In the genomic region with DNA sequence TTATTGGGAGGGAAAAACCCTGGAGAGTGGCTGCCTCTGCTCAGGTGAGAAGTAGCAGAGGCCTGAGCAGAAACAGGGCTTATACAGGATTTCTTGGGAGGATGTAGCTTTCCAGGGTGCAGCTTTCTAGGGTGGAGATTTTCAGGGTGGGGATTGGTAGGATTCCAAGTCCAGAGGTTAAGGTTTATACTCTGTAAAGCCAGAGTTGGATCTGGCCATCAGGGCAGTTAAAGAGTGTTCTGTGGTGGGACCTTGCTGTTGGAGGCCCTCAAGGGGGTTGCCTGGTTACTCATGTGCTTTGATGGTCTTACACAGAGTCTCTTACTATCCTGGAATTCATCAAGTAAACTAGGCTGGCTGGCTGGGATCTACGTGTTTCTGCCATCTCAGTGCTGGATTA, we compare ENCODE assay signal across 17 mouse cellular contexts.
"Had no signal": no experiment of that assay in that cellular context is flagged by ENCODE, and none has a peak within 500 bp of the region (broad histone marks: within the 10 kb centered on the region; RNA-seq: fewer than 3 reads in every experiment).

No protein-coding gene starts in this region.

- H3K9ac ChIP-seq: limb, embryonic 13.5 days; liver, embryonic 12.5 days; liver, embryonic 15.5 days; lung, embryonic 15.5 days; midbrain, embryonic 13.5 days had no signal

- H3K36me3 ChIP-seq: limb, embryonic 10.5 days; limb, embryonic 13.5 days; liver, embryonic 12.5 days; liver, embryonic 15.5 days; lung, embryonic 15.5 days; midbrain, embryonic 10.5 days; midbrain, embryonic 13.5 days had no signal

- H3K4me1 ChIP-seq: limb, embryonic 13.5 days; liver, embryonic 12.5 days; liver, embryonic 15.5 days; lung, embryonic 15.5 days; midbrain, embryonic 13.5 days had no signal

- H3K27ac ChIP-seq: kidney, postnatal 0 days; limb, embryonic 10.5 days; limb, embryonic 13.5 days; liver, embryonic 12.5 days; liver, embryonic 15.5 days; lung, embryonic 15.5 days; midbrain, embryonic 10.5 days; midbrain, embryonic 13.5 days; stomach, postnatal 0 days had no signal

- H3K4me3 ChIP-seq: limb, embryonic 10.5 days; limb, embryonic 13.5 days; liver, embryonic 12.5 days; liver, embryonic 15.5 days; lung, embryonic 15.5 days; megakaryocyte, embryonic 14.5 days; midbrain, embryonic 10.5 days; midbrain, embryonic 13.5 days had no signal

- ATAC-seq: liver, embryonic 12.5 days; midbrain, embryonic 13.5 days; midbrain, embryonic 16.5 days had no signal

- H3K27me3 ChIP-seq: limb, embryonic 13.5 days; liver, embryonic 12.5 days; liver, embryonic 15.5 days; lung, embryonic 15.5 days; megakaryocyte, embryonic 14.5 days; midbrain, embryonic 13.5 days had no signal

- H3K9me3 ChIP-seq: limb, embryonic 10.5 days; limb, embryonic 13.5 days; liver, embryonic 12.5 days; liver, embryonic 15.5 days; lung, embryonic 15.5 days; megakaryocyte, embryonic 14.5 days; midbrain, embryonic 10.5 days; midbrain, embryonic 13.5 days had no signal

- DNase-seq: kidney, adult 2 months; kidney, postnatal 25 days; liver; lung, adult 18-20 months; lung, postnatal 10 days; lung, postnatal 36 days had no signal

- H3K4me2 ChIP-seq: limb, embryonic 13.5 days; liver, embryonic 12.5 days; liver, embryonic 15.5 days; lung, embryonic 15.5 days; midbrain, embryonic 13.5 days had no signal
